Mouse (Mus musculus) liver, embryonic 14.5 days (tissue): ENCODE measurements around the gene Nadsyn1. TPM values are rescaled to one million over a fixed set of nuclear protein-coding genes. Genes with fewer than 3 reads are reported as not detected.
A peak's percentile ranks its signal among the peaks of the same experiment; 100 is the strongest.

Experiments used
- ATAC-seq: fragments of 200-750 bp; cut with Nextera tagmentation; 2 replicates; pipeline ENCODE4 v1.8.0; 2017; ENCODE audit warnings: moderate number of reproducible peaks, mild to moderate bottlenecking, moderate library complexity; ENCODE audit not compliant: insufficient read depth
- DNase-seq, 3 experiments: peaks; one replicate each; pipeline ENCODE4 v3.0.0-alpha.2; 2012 to 2013; ENCODE audit warnings: low read depth in 3 of 3, low spot score in 3 of 3
- H3K27ac ChIP-seq: fragments of 300-500 bp; sonication (generic); 2 replicates; pipeline ENCODE4 v1.5.1; 2014; ENCODE audit warnings: moderate library complexity, mild to moderate bottlenecking, control low read depth, inconsistent platforms
- H3K27me3 ChIP-seq: fragments of 300-500 bp; sonication (generic); 2 replicates; pipeline ENCODE4 v1.6.1; 2014; ENCODE audit warnings: mild to moderate bottlenecking, low read length, moderate library complexity; ENCODE audit not compliant: control insufficient read depth, insufficient read depth
- H3K36me3 ChIP-seq: fragments of 300-500 bp; sonication (generic); replicated peaks from 2 replicates; pipeline ENCODE4 v1.6.1; 2014; ENCODE audit warnings: low read depth; ENCODE audit not compliant: control insufficient read depth, insufficient read depth
- H3K4me1 ChIP-seq, 2 experiments: fragments of 200-500 bp in 1 of 2; fragments of 300-500 bp in 1 of 2; sonication (generic) in 1 of 2; replicated peaks; 2 replicates each; pipeline ENCODE4 v1.6.1; 2012 to 2014; ENCODE audit warnings: antibody characterized with exemption in 1 of 2, inconsistent platforms in 1 of 2, low read length in 1 of 2; ENCODE audit not compliant: control insufficient read depth in 2 of 2, insufficient read depth in 2 of 2
- H3K4me2 ChIP-seq: fragments of 300-500 bp; sonication (generic); 2 replicates; pipeline ENCODE4 v1.6.1; 2014; ENCODE audit warnings: low read depth, mild to moderate bottlenecking, control low read depth, moderate library complexity
- H3K4me3 ChIP-seq, 2 experiments: fragments of 200-500 bp in 1 of 2; fragments of 300-500 bp in 1 of 2; sonication (generic) in 1 of 2; 2 replicates each; pipeline ENCODE4 v1.5.1; 2012 to 2014; ENCODE audit warnings: low read depth in 2 of 2, low read length in 2 of 2, mild to moderate bottlenecking in 2 of 2, control low read depth in 1 of 2, inconsistent platforms in 1 of 2, moderate library complexity in 1 of 2; ENCODE audit not compliant: insufficient read depth in 1 of 2
- H3K9ac ChIP-seq: fragments of 300-500 bp; sonication (generic); replicated peaks from 2 replicates; pipeline ENCODE4 v1.6.1; 2014; ENCODE audit warnings: mild to moderate bottlenecking, control low read depth, moderate library complexity
- H3K9me3 ChIP-seq: fragments of 300-500 bp; sonication (generic); 2 replicates; pipeline ENCODE4 v1.6.1; 2016; ENCODE audit warnings: low read length, mixed read lengths; ENCODE audit not compliant: control insufficient read depth
- CTCF ChIP-seq: IDR thresholded peaks from 2 replicates; pipeline ENCODE4 v1.5.1; 2016; ENCODE audit warnings: antibody characterized with exemption, low read depth, control low read depth
- EP300 ChIP-seq: IDR thresholded peaks from 2 replicates; pipeline ENCODE4 v1.6.1; 2016; ENCODE audit warnings: antibody characterized with exemption, low read depth
- WGBS: fragments of 180-500 bp; shearing (Covaris S2); extraction: QIAGEN DNeasy Blood & Tissue Kit; methylation state at CpG from one replicate; pipeline ENCODE4 v1.1.7; 2014; ENCODE audit not compliant: insufficient replicate concordance; 5-methylcytosine and 5-hydroxymethylcytosine counted together
- polyA plus RNA-seq, 2 experiments: library from polyadenylated mRNA; depleted of rRNA in 1 of 2; stranded (reverse) in 1 of 2; unstranded in 1 of 2; fragments of >200 nt; fragmentation: Nextera tagmentation in 1 of 2; extraction: Ambion mirVana in 1 of 2; gene quantifications; 2 replicates each; pipeline versions ENCODE4 v1.2.1 to v1.2.3; 2012 to 2014

Gene Nadsyn1
- polyA plus RNA-seq, 2 experiments, result 7.1 to 7.6 TPM

DNA sequence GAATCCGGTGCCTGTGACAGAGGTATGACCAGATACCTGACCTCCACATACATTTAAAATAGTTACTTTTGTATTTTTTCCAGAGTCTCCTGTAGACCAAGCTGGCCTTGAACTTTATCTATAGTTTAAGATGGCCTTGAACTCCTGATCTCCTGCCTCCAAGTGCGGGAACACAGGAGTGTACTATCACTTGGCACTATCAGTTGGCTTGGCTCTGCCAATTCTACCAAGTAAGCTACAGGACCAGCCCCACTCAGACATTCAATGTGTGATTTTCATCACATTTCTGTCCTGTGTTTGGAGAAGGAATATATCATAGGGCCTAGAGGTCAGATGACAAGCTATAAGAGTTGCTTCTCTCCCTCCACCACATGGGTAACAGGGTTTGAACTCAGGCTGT is 11.7 kb upstream of the Nadsyn1 start:
- Histone ChIP-seq H3K36me3 (no peaks in the 10 kb centered on the region), H3K9me3 (no peaks in the 10 kb centered on the region), H3K9ac (no peak overlapping the region), H3K27me3 (no peaks in the 10 kb centered on the region), H3K27ac (no peak overlapping the region), H3K4me3 (no peak overlapping the region), H3K4me1 (peaks cover 0 to 20% of the 10 kb centered on the region in 2 experiments; a peak in 3 of 4 replicates), H3K4me2 (no peak overlapping the region)
- no peak for DNase-seq
- TF ChIP-seq EP300, result no peak
- no peak for TF ChIP-seq CTCF
- no peak for ATAC-seq
- 60% methylated on average over 2 of the region's 2 CpGs for WGBS

DNA sequence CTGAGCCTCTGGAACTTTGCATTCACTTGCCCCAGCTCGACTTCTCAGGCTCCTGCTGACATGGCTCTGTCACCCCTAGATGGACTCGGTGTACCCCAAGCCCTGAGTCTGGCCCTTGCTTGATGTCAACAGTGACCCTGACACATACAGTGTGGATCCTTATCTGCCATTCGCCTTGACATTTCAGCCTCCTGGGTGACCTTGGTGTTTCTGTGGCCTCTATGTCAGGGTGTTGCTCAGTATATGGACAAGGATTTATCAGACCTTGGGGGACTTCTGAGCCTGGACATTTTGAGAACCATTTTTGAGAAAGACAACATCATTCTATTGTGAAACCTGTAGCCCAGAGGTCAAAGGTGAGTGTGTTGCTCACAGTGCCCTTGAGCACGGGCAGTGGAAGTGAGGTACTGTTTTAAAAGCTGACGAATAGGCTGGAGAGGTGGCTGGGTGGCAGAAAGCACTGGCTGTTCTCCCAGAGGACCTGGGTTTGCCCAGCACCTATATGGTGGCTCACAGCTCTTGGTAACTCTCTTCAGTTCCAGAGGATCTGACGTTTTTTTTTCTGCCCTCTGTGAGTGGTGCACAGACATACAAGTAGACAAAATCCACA is 11.0 kb upstream of the Nadsyn1 start:
- peaks cover 0 to 23% of the 10 kb centered on the region in 2 experiments; a peak in 3 of 4 replicates for H3K4me1 ChIP-seq
- WGBS, result 51% methylated on average over 6 of the region's 6 CpGs

GRCm38 (mm10) chr7:143832611-143833010 is 10.0 kb upstream of the Nadsyn1 start:
- no peak overlapping the region for H3K27ac ChIP-seq
- DNase-seq (no peak), ATAC-seq (no peak)
- no peak for TF ChIP-seq CTCF
- TF ChIP-seq EP300, result no peak
- H3K4me3 ChIP-seq, result no peak overlapping the region
- no peaks in the 10 kb centered on the region for H3K27me3 ChIP-seq
- peaks cover 0 to 23% of the 10 kb centered on the region in 2 experiments; a peak in 3 of 4 replicates for H3K4me1 ChIP-seq
- no peak overlapping the region for H3K4me2 ChIP-seq
- WGBS, result 76% methylated on average over 2 of the region's 2 CpGs
- no peaks in the 10 kb centered on the region for H3K36me3 ChIP-seq
- no peak overlapping the region for H3K9ac ChIP-seq
- H3K9me3 ChIP-seq, result no peaks in the 10 kb centered on the region

More for the DNA sequence above, 11.0 kb upstream of the Nadsyn1 start:
- no peak overlapping the region for H3K9ac ChIP-seq
- no peak for ATAC-seq
- peak overlapping the region; percentile 9; the same call in 1 of the 2 replicates for H3K4me2 ChIP-seq
- H3K4me3 ChIP-seq, result no peak overlapping the region
- H3K27ac ChIP-seq, result no peak overlapping the region
- DNase-seq, result no peak
- no peaks in the 10 kb centered on the region for H3K36me3 ChIP-seq
- no peak for TF ChIP-seq CTCF
- TF ChIP-seq EP300, result no peak
- no peaks in the 10 kb centered on the region for H3K27me3 ChIP-seq
- no peaks in the 10 kb centered on the region for H3K9me3 ChIP-seq

- 66% methylated on average over 8 of the region's 8 CpGs for WGBS
- ATAC-seq, result no peak
- no peak overlapping the region for H3K4me3 ChIP-seq
- TF ChIP-seq EP300 (no peak), CTCF (no peak)
- H3K27ac ChIP-seq, result no peak overlapping the region
- H3K9ac ChIP-seq, result no peak overlapping the region
- H3K36me3 ChIP-seq, result no peaks in the 10 kb centered on the region
- no peak overlapping the region for H3K4me2 ChIP-seq
- H3K27me3 ChIP-seq, result no peaks in the 10 kb centered on the region
- peaks cover 0 to 23% of the 10 kb centered on the region in 2 experiments; a peak in 3 of 4 replicates for H3K4me1 ChIP-seq
- no peaks in the 10 kb centered on the region for H3K9me3 ChIP-seq
- DNase-seq, result no peak
Measured at GRCm38 (mm10) chr7:143832196-143832595, 9.5 kb upstream of the Nadsyn1 start.

DNA sequence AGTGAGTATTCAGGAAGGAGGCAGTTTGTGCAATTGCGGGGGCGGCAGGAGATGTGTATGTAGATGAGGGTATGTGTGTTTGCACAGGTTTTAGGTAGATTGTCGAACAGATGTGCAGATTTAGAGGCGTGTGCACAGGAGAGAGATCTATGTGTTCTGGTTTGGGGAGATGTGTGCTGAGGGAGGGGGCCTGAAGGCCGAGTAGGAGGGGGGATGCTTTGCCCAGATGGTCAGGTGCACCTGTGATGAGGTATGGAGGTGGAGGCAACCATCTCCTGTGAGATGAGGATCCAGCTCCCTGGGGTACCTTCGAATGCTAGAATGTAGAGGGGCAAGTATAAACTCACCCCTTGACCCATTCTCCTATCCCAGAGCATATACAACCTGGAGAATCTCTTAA is 7.8 kb upstream of the Nadsyn1 start:
- no peak overlapping the region for H3K27ac ChIP-seq
- peaks cover 0 to 22% of the 10 kb centered on the region in 2 experiments; a peak in 3 of 4 replicates for H3K4me1 ChIP-seq
- H3K4me3 ChIP-seq, result peak overlapping the region; percentile 57 to 79
- 10% methylated on average over 6 of the region's 6 CpGs for WGBS
- peak overlapping the region; percentile 90 for H3K4me2 ChIP-seq
- H3K27me3 ChIP-seq, result no peaks in the 10 kb centered on the region
- ATAC-seq (no peak), DNase-seq (no peak)
- H3K9me3 ChIP-seq, result no peaks in the 10 kb centered on the region
- TF ChIP-seq CTCF, result no peak
- no peak for TF ChIP-seq EP300
- H3K9ac ChIP-seq, result peak overlapping the region; percentile 56
- H3K36me3 ChIP-seq, result no peaks in the 10 kb centered on the region
